Mouse (Mus musculus) c-Kit-positive CD71-positive TER-119-positive erythroid progenitor cells, embryonic 14.5 days (primary cell): ENCODE data around the gene Rfx3.
A peak's percentile ranks its signal among the peaks of the same experiment; 100 is the strongest.

Experiments
- DNase-seq: peaks from one replicate; pipeline ENCODE4 v3.0.0-alpha.2; 2013; ENCODE audit warnings: low spot score

Gene Rfx3

GRCm38 (mm10) chr19:27905172-27905571, 105.8 kb downstream of the Rfx3 start:
- peak; percentile 25 for DNase-seq

GRCm38 (mm10) chr19:27904655-27905054, 106.3 kb downstream of the Rfx3 start:
- DNase-seq: peak; percentile 43

- DNase-seq: no peak
Observed at GRCm38 (mm10) chr19:27904209-27904608, 106.8 kb downstream of the Rfx3 start.

GRCm38 (mm10) chr19:27902601-27903000, 108.4 kb downstream of the Rfx3 start:
- DNase-seq: no peak

GRCm38 (mm10) chr19:27901693-27902092, 109.3 kb downstream of the Rfx3 start:
- no peak for DNase-seq

- no peak for DNase-seq
Observed at GRCm38 (mm10) chr19:27884520-27884919, 126.4 kb downstream of the Rfx3 start.

- no peak for DNase-seq
Observed at GRCm38 (mm10) chr19:27877429-27877828, 133.5 kb downstream of the Rfx3 start.

- peak; percentile 44 for DNase-seq
Observed at GRCm38 (mm10) chr19:27870794-27871193, 140.2 kb downstream of the Rfx3 start.

- no peak for DNase-seq
Observed at GRCm38 (mm10) chr19:27859641-27860040, 151.3 kb downstream of the Rfx3 start.

- no peak for DNase-seq
Observed at GRCm38 (mm10) chr19:27848946-27849345, 162.0 kb downstream of the Rfx3 start.

- no peak for DNase-seq
Observed at GRCm38 (mm10) chr19:27847055-27847454, 163.9 kb downstream of the Rfx3 start.

- DNase-seq: no peak
Observed at GRCm38 (mm10) chr19:27838635-27839034, 172.3 kb downstream of the Rfx3 start.

GRCm38 (mm10) chr19:27838041-27838440, 172.9 kb downstream of the Rfx3 start:
- no peak for DNase-seq

- no peak for DNase-seq
Observed at GRCm38 (mm10) chr19:27832448-27832847, 178.5 kb downstream of the Rfx3 start.

GRCm38 (mm10) chr19:27828316-27828715, 182.7 kb downstream of the Rfx3 start:
- DNase-seq: no peak

- no peak for DNase-seq
Observed at GRCm38 (mm10) chr19:27817661-27818060, 193.3 kb downstream of the Rfx3 start.

GRCm38 (mm10) chr19:27780030-27780429, 230.9 kb downstream of the Rfx3 start:
- DNase-seq: peak; percentile 81

- DNase-seq: no peak
Observed at GRCm38 (mm10) chr19:27770716-27771265, 240.2 kb downstream of the Rfx3 start.

- no peak for DNase-seq
Observed at GRCm38 (mm10) chr19:27768444-27768843, 242.5 kb downstream of the Rfx3 start.

GRCm38 (mm10) chr19:27760309-27760708, 250.7 kb downstream of the Rfx3 start:
- DNase-seq: no peak

- DNase-seq: no peak
Observed at GRCm38 (mm10) chr19:27759347-27759746, 251.6 kb downstream of the Rfx3 start.

- no peak for DNase-seq
Observed at GRCm38 (mm10) chr19:27747301-27747700, 263.7 kb downstream of the Rfx3 start.

GRCm38 (mm10) chr19:27738908-27739307, 272.1 kb downstream of the Rfx3 start:
- DNase-seq: no peak

- no peak for DNase-seq
Observed at GRCm38 (mm10) chr19:27736571-27736970, 274.4 kb downstream of the Rfx3 start.

- no peak for DNase-seq
Observed at GRCm38 (mm10) chr19:27718931-27719330, 292.0 kb downstream of the Rfx3 start.
